20 mouse cellular contexts compared by ENCODE assay signal in the genomic region with DNA sequence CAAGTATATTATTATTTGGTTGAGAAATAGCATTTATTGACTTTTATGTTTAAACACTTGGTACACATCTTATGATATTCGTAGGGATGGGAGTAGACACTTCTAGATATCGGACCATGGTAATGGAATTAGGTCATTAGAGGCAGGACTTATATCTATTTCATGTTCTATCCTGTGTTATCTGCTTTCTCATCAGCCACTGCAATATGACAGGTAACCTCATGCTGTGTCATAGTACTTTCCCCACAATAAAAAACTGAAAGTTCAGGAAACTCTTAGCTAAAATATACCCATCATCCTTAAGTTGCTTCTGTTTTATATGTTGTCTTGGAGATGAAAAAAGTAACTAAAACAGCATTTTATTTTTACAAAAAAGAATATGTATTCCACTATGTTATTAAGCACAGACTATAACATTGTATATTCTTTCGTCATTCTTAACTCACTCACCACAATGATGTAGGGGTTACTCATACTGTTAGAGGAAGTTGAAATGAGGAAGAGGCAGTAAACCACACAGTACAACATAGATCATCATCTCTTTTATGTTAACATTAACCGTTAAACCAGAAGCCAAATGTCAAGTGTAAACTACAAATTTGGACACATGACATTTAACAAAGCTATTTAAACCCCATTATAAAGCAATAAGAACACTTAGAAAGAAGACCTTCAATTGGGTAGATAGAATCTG.
DNase-seq lines count a peak whose midpoint lies in the region; ATAC-seq and TF ChIP-seq lines count a peak whose summit lies in the region.
"Had no signal": no experiment of that assay in that cellular context is flagged by ENCODE, and none has a peak within 500 bp of the region (broad histone marks: within the 10 kb centered on the region; RNA-seq: fewer than 3 reads in every experiment).

No protein-coding gene starts in this region.

- no peaks in the 10 kb centered on the region for H3K4me1 ChIP-seq in kidney, adult 2 months (ENCODE audit: control insufficient read depth, insufficient read depth, low read length)
- no peaks in the 10 kb centered on the region for H3K4me1 ChIP-seq in midbrain, embryonic 16.5 days (ENCODE audit: control insufficient read depth, insufficient read depth, low read length)
- H3K4me1 ChIP-seq: forebrain, embryonic 12.5 days; heart, embryonic 15.5 days; hindbrain, embryonic 13.5 days had no signal

- H3K9me3 ChIP-seq in midbrain, embryonic 16.5 days (replicated peaks; ENCODE audit: control insufficient read depth, low read length, poor library complexity, severe bottlenecking), result no peaks in the 10 kb centered on the region
- H3K9me3 ChIP-seq: forebrain, embryonic 12.5 days; heart, embryonic 15.5 days; hindbrain, embryonic 13.5 days; megakaryocyte, embryonic 14.5 days had no signal

- H3K4me3 ChIP-seq in kidney, adult 2 months (ENCODE audit: insufficient read depth, low read depth, low read length), result no peak overlapping the region
- H3K4me3 ChIP-seq in midbrain, embryonic 16.5 days (ENCODE audit: low read depth, low read length), result no peak overlapping the region
- H3K4me3 ChIP-seq: forebrain, embryonic 12.5 days; heart, embryonic 15.5 days; hindbrain, embryonic 13.5 days; megakaryocyte, embryonic 14.5 days had no signal

- no peaks in the 10 kb centered on the region for H3K36me3 ChIP-seq in kidney, adult 2 months (ENCODE audit: control insufficient read depth, insufficient read depth, low read length)
- H3K36me3 ChIP-seq in midbrain, embryonic 16.5 days (ENCODE audit: control insufficient read depth, insufficient read depth, low read length), result no peaks in the 10 kb centered on the region
- H3K36me3 ChIP-seq: forebrain, embryonic 12.5 days; heart, embryonic 15.5 days; hindbrain, embryonic 13.5 days had no signal

- peak; percentile 6 for DNase-seq in kidney, adult 2 months
- no peak for DNase-seq in kidney, postnatal 25 days
- peak; percentile 33 for DNase-seq in induced T-regulatory cell, adult 2 months (ENCODE audit: low read depth)
- peak; percentile 5 for DNase-seq in naive thymus-derived CD4-positive, alpha-beta T cell, adult 2 months (ENCODE audit: low read depth)
- no peak for DNase-seq in embryo, embryonic 10 days (ENCODE audit: low spot score)
- DNase-seq in ovary, postnatal 14 days (ENCODE audit: low spot score), result no peak
- DNase-seq: adrenal gland, postnatal 25 days; cerebellum, postnatal 25 days; kidney, postnatal 10 days; lung, adult 18-20 months; right cerebral cortex, adult 18-20 months; spleen, adult 18-20 months; thymus, postnatal 14 days had no signal

- peak; percentile 58 for ATAC-seq in CD4-positive, CD25-positive, alpha-beta regulatory T cell, adult 4 months
- ATAC-seq in midbrain, embryonic 16.5 days, result no peak
- ATAC-seq: intestine, embryonic 16.5 days had no signal

- H3K4me2 ChIP-seq in midbrain, embryonic 16.5 days (ENCODE audit: low read length), result no peak overlapping the region
- H3K4me2 ChIP-seq: forebrain, embryonic 12.5 days; heart, embryonic 15.5 days; hindbrain, embryonic 13.5 days had no signal

- H3K9ac ChIP-seq in midbrain, embryonic 16.5 days (ENCODE audit: low read depth, low read length), result no peak overlapping the region
- H3K9ac ChIP-seq: forebrain, embryonic 12.5 days; heart, embryonic 15.5 days; hindbrain, embryonic 13.5 days had no signal

- no peak overlapping the region for H3K27ac ChIP-seq in kidney, adult 2 months (ENCODE audit: insufficient read depth, low read depth, low read length)
- H3K27ac ChIP-seq in midbrain, embryonic 16.5 days (ENCODE audit: low read length), result no peak overlapping the region
- H3K27ac ChIP-seq: forebrain, embryonic 12.5 days; heart, embryonic 15.5 days; hindbrain, embryonic 13.5 days had no signal

- no peak for TF ChIP-seq CTCF in kidney, adult 2 months (conservative IDR thresholded peaks at IDR 0.05; ENCODE audit: insufficient read depth, insufficient read length, low read depth, low read length)

- no peaks in the 10 kb centered on the region for H3K27me3 ChIP-seq in kidney, adult 2 months (replicated peaks; ENCODE audit: control insufficient read depth, insufficient read depth, low read length)
- no peaks in the 10 kb centered on the region for H3K27me3 ChIP-seq in midbrain, embryonic 16.5 days (ENCODE audit: control insufficient read depth, insufficient read depth, low read depth, low read length)
- H3K27me3 ChIP-seq: forebrain, embryonic 12.5 days; heart, embryonic 15.5 days; hindbrain, embryonic 13.5 days; megakaryocyte, embryonic 14.5 days had no signal

- TF ChIP-seq POLR2A in kidney, adult 2 months (IDR thresholded peaks at IDR 0.05; ENCODE audit: low read depth, low read length), result no peak

- WGBS in kidney, adult 2 months, result 73% methylated on average over 4 of the region's 4 CpGs
- WGBS in midbrain, embryonic 16.5 days, result 90% methylated on average over 4 of the region's 4 CpGs

Comparison
In these comparisons a context has a peak if more than half of its experiments do, and no peak if none do; other contexts are left out.
1. DNase-seq: peak in kidney, adult 2 months (single experiment), induced T-regulatory cell, adult 2 months (single experiment) and naive thymus-derived CD4-positive, alpha-beta T cell, adult 2 months (single experiment); none in kidney, postnatal 25 days (0 of 2), embryo, embryonic 10 days (single experiment) and ovary, postnatal 14 days (single experiment).